Mouse (Mus musculus) embryonic facial prominence, embryonic 13.5 days (tissue): ENCODE measurements around the gene Rnaseh2a. TPM values are rescaled to one million over a fixed set of nuclear protein-coding genes. Genes with fewer than 3 reads are reported as not detected.
A peak's percentile ranks its signal among the peaks of the same experiment; 100 is the strongest.

Source experiments
- ATAC-seq: fragments of 200-750 bp; cut with Nextera tagmentation; 2 replicates; pipeline ENCODE4 v1.8.0; 2017; ENCODE audit warnings: low read depth; ENCODE audit not compliant: insufficient number of reproducible peaks, insufficient read depth, low FRiP score, low TSS enrichment
- H3K27ac ChIP-seq: fragments of 300-500 bp; sonication (generic); 2 replicates; pipeline ENCODE4 v1.5.1; 2015; ENCODE audit warnings: moderate library complexity, mild to moderate bottlenecking, inconsistent platforms
- H3K27me3 ChIP-seq: fragments of 300-500 bp; sonication (generic); 2 replicates; pipeline ENCODE4 v1.6.1; 2015; ENCODE audit warnings: mild to moderate bottlenecking, inconsistent platforms
- H3K36me3 ChIP-seq: fragments of 300-500 bp; sonication (generic); 2 replicates; pipeline ENCODE4 v1.6.1; 2015; ENCODE audit warnings: mild to moderate bottlenecking, inconsistent platforms
- H3K4me1 ChIP-seq: fragments of 300-500 bp; sonication (generic); 2 replicates; pipeline ENCODE4 v1.6.1; 2015; ENCODE audit warnings: inconsistent platforms
- H3K4me2 ChIP-seq: fragments of 300-500 bp; sonication (generic); 2 replicates; pipeline ENCODE4 v1.6.1; 2015; ENCODE audit warnings: moderate library complexity, mild to moderate bottlenecking, inconsistent platforms
- H3K4me3 ChIP-seq: fragments of 300-500 bp; sonication (generic); 2 replicates; pipeline ENCODE4 v1.5.1; 2015; ENCODE audit warnings: mild to moderate bottlenecking, inconsistent platforms
- H3K9ac ChIP-seq: fragments of 300-500 bp; sonication (generic); 2 replicates; pipeline ENCODE4 v1.6.1; 2015; ENCODE audit warnings: mild to moderate bottlenecking, inconsistent platforms
- H3K9me3 ChIP-seq: fragments of 300-500 bp; sonication (generic); 2 replicates; pipeline ENCODE4 v1.6.1; 2016; ENCODE audit warnings: inconsistent platforms
- WGBS: fragments of 180-500 bp; shearing (Covaris S2); methylation state at CpG from one replicate; pipeline ENCODE4 v1.1.7; 2015; ENCODE audit warnings: mixed read lengths; 5-methylcytosine and 5-hydroxymethylcytosine counted together
- polyA plus RNA-seq: library from polyadenylated mRNA; unstranded; fragments of >200 nt; fragmentation: Nextera tagmentation; extraction: Ambion mirVana; gene quantifications from 2 replicates; pipeline ENCODE4 v1.2.1, GENCODE M21; 2015

Gene Rnaseh2a
- 93.2 and 94.5 TPM in 2 replicates for polyA plus RNA-seq

DNA sequence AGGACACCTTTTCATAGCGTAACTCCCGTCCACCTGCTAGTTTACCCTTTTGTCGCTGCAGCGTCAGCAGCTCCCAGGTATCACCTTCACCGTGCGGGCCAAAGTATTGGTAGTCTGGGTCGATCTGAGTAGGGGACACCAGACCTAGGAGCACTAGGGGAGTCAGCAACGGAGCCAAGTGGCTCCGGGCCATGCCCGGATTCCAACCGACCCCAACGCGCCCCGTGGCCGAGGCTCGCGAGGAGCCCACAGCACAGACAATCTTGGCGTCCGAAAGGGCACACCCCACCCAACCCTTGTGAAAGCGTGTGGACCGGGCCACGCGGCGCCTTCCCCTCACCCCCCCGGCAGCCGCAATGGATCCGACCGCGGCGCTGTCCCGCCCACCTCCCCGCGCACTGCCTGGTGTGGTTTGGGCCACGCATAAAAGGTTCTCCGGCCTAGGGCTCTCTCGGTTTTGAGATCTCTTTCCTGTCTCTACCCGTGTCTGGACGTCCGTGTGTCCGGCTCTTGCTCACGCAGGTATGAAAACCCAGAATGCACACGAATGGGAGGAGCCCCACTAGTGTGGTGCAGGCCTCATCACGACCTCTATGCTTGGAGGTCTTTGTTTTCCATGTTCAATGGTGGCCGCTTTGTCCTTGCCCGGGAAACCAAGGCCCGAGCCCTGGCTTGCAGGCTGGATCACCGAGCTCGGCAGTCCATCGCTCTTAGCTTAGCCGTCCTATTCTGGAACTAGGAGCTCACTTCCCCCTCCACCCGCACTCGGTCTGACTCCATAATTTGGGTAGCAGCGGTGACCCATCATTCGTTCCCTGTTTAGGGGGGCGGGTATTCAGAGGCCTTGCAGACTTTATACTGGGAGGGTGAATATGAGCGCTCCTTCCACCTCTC is at the start of gene Rnaseh2a, which contains the start of the genes Gm49661 and Prdx2:
Rnaseh2a (minus strand) TSS at position 527 of the 894 bp plus-strand sequence.
Gm49661 (minus strand) TSS at position 193 of the 894 bp plus-strand sequence.
Prdx2 (plus strand) TSS at position 347 of the 894 bp plus-strand sequence.
- Histone ChIP-seq H3K4me1 (peaks cover 54% of the 10 kb centered on the region), H3K9ac (peak within 1 kb of the TSS; percentile 93), H3K4me3 (peak within 1 kb of the TSS; percentile 79), H3K27ac (peak within 1 kb of the TSS; percentile 87), H3K9me3 (no peaks in the 10 kb centered on the region), H3K4me2 (peak within 1 kb of the TSS; percentile 94), H3K27me3 (no peaks in the 10 kb centered on the region), H3K36me3 (peaks cover 38% of the 10 kb centered on the region)
- ATAC-seq, result peak; percentile 77
- WGBS, result under 1% methylated on average over 56 of the region's 56 CpGs

- no peak overlapping the region for H3K9ac ChIP-seq
- H3K4me3 ChIP-seq, result no peak overlapping the region
- H3K27me3 ChIP-seq, result peaks cover 27% of the 10 kb centered on the region
- H3K4me1 ChIP-seq, result peaks cover 5% of the 10 kb centered on the region; the same call in 1 of the 2 replicates
- ATAC-seq, result 0 out of 2 replicates have a peak, but pooled peaks have one; percentile 21
- WGBS, result 37% methylated on average over 5 of the region's 5 CpGs
- H3K4me2 ChIP-seq, result no peak overlapping the region
- H3K36me3 ChIP-seq, result peaks cover 54% of the 10 kb centered on the region
- 0 out of 2 replicates have a peak overlapping the region, but pooled peaks have one; percentile 22 for H3K27ac ChIP-seq
- H3K9me3 ChIP-seq, result no peaks in the 10 kb centered on the region
Observed at GRCm38 (mm10) chr8:85017209-85017608, 47.6 kb upstream of the Rnaseh2a start.

- no peak for ATAC-seq
- H3K9me3 ChIP-seq, result no peaks in the 10 kb centered on the region
- H3K9ac ChIP-seq, result no peak overlapping the region
- no peak overlapping the region for H3K4me2 ChIP-seq
- WGBS, result 61% methylated on average over 10 of the region's 10 CpGs
- H3K4me1 ChIP-seq, result peaks cover 5% of the 10 kb centered on the region; the same call in 1 of the 2 replicates
- H3K36me3 ChIP-seq, result peaks cover 49% of the 10 kb centered on the region
- 0 out of 2 replicates have a peak overlapping the region, but pooled peaks have one; percentile 1 for H3K27ac ChIP-seq
- H3K4me3 ChIP-seq, result no peak overlapping the region
- H3K27me3 ChIP-seq, result peaks cover 32% of the 10 kb centered on the region
Observed at GRCm38 (mm10) chr8:85016724-85017123, 47.2 kb upstream of the Rnaseh2a start.

DNA sequence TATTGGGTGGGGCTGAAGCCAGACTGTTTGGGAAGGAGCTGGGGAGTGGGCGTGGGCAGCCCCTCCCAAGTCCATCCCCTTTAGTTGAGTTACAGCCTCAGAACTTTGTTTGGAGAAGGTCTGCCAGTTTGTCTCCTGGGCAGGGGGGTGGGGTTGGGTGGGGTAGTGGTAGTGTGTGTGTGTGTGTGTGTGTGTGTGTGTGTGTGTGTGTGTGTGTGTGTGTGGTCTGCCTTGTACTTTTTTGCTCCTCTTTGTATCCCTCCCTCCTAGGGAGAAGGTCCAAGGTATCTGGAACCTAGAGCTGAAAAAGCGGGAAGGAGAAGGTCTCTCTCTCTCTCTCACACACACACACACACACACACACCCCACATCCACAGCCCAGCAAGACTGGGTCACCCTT is 44.9 kb upstream of the Rnaseh2a start, which contains the start of gene Best2:
Best2 (minus strand) TSS at position 101 of the 400 bp plus-strand sequence.
- H3K27ac ChIP-seq, result no peak within 1 kb of the TSS
- ATAC-seq, result no peak
- peak within 1 kb of the TSS; percentile 57; the same call in 1 of the 2 replicates for H3K9ac ChIP-seq
- H3K4me3 ChIP-seq, result peak within 1 kb of the TSS; percentile 36
- no peaks in the 10 kb centered on the region for H3K9me3 ChIP-seq
- peaks cover 47% of the 10 kb centered on the region for H3K27me3 ChIP-seq
- H3K4me1 ChIP-seq, result peaks cover 5% of the 10 kb centered on the region; the same call in 1 of the 2 replicates
- H3K36me3 ChIP-seq, result peaks cover 27% of the 10 kb centered on the region
- H3K4me2 ChIP-seq, result peak within 1 kb of the TSS; percentile 70
- WGBS, result 42% methylated on average over 2 of the region's 2 CpGs

GRCm38 (mm10) chr8:85013230-85013840 is 43.8 kb upstream of the Rnaseh2a start:
- peaks cover 16% of the 10 kb centered on the region for H3K36me3 ChIP-seq
- no peak for ATAC-seq
- WGBS, result 7% methylated on average over 26 of the region's 26 CpGs
- peaks cover 5% of the 10 kb centered on the region; the same call in 1 of the 2 replicates for H3K4me1 ChIP-seq
- H3K4me2 ChIP-seq, result peak overlapping the region; percentile 70
- H3K4me3 ChIP-seq, result peak overlapping the region; percentile 36
- H3K27ac ChIP-seq, result no peak overlapping the region
- H3K9me3 ChIP-seq, result no peaks in the 10 kb centered on the region
- peak overlapping the region; percentile 57; the same call in 1 of the 2 replicates for H3K9ac ChIP-seq
- H3K27me3 ChIP-seq, result peaks cover 58% of the 10 kb centered on the region

DNA sequence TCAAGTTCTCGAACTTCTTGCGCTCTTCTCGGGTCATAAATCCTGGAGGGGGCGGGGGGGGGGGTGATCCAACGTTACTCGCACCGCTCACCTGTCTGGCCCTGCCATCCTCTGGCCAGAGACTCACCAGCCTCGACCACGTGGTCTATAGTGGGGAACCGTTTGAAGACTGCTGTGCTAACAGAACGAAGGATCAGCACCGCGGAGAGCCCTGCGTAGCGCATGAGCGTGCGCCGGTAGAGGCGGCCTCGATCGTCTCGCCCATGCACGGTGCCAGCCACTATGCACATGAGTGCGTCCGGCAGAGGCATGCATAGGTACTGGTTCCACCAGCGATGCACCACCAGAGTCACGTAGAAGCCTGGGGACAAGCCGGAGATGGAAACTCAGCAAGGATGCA is 41.7 kb upstream of the Rnaseh2a start:
- Histone ChIP-seq H3K27ac (no peak overlapping the region), H3K27me3 (peaks cover 76% of the 10 kb centered on the region), H3K4me2 (no peak overlapping the region), H3K4me1 (peaks cover 8% of the 10 kb centered on the region; the same call in 1 of the 2 replicates), H3K9me3 (no peaks in the 10 kb centered on the region), H3K36me3 (no peaks in the 10 kb centered on the region), H3K9ac (no peak overlapping the region), H3K4me3 (no peak overlapping the region)
- ATAC-seq, result no peak
- 16% methylated on average over 28 of the region's 28 CpGs for WGBS

GRCm38 (mm10) chr8:85007686-85008085 is 38.1 kb upstream of the Rnaseh2a start:
- H3K4me3 ChIP-seq, result no peak overlapping the region
- no peak overlapping the region for H3K4me2 ChIP-seq
- peaks cover 3% of the 10 kb centered on the region; the same call in 1 of the 2 replicates for H3K36me3 ChIP-seq
- H3K27ac ChIP-seq, result no peak overlapping the region
- 0 out of 2 replicates have a peak, but pooled peaks cover 4% of the 10 kb centered on the region for H3K4me1 ChIP-seq
- peaks cover 54% of the 10 kb centered on the region for H3K27me3 ChIP-seq
- no peaks in the 10 kb centered on the region for H3K9me3 ChIP-seq
- 21% methylated on average over 25 of the region's 25 CpGs for WGBS
- no peak for ATAC-seq
- H3K9ac ChIP-seq, result no peak overlapping the region

DNA sequence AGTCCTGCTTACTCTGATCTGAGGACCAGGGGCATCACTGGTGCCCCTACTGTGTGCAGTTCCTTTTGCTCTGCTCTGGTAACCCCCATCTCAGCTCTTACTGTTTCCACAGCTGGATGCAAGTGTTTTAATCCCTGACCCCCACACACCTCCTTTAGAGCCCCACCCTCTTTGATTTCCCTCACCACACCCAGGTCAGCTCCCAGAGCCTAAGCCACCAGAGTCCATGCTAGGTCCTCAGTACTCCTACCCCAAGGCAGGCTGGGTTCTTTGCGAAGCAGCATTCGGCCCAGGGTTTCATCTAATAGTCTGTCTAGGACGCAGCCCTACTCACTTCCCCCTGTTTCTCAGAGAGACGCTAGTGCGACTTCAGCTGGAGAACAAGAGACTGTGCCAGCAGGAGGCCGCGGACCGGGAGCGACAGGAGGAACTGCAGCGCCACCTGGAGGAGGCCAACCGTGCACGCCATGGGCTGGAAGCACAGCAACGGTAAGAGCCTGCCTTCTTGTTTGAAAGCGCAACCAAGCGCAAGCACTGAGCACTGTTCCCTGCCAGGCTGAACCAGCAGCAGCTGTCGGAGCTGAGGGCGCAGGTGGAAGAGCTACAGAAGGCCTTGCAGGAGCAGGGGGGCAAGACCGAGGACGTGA is 28.2 kb upstream of the Rnaseh2a start:
- H3K9me3 ChIP-seq, result no peaks in the 10 kb centered on the region
- H3K27ac ChIP-seq, result no peak overlapping the region
- WGBS, result 4% methylated on average over 19 of the region's 19 CpGs
- peak overlapping the region; percentile 38 for H3K9ac ChIP-seq
- peaks cover 22% of the 10 kb centered on the region for H3K36me3 ChIP-seq
- H3K27me3 ChIP-seq, result peaks cover 23% of the 10 kb centered on the region
- H3K4me3 ChIP-seq, result peak overlapping the region; percentile 4; the same call in 1 of the 2 replicates
- ATAC-seq, result no peak; the same call in 1 of the 2 replicates
- H3K4me1 ChIP-seq, result peaks cover 4% of the 10 kb centered on the region; the same call in 1 of the 2 replicates
- peak overlapping the region; percentile 45 for H3K4me2 ChIP-seq

DNA sequence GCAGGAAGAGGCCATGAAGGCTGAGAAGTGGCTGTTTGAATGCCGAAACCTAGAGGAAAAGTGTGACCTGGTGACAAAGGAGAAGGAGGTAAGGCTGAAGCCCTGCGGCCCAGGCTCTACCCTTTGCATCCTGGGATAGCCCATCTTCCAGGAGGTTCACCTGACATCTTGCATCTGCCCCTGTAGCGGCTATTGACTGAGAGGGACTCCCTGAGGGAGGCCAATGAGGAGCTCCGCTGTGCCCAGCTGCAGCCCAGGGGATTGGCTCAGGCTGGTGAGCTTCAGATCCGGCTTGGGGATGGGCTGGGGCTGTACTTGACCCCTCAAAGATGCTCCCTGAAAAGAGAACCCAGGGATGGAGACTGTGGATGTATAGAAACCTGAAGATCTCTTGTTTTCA is 27.4 kb upstream of the Rnaseh2a start:
- peaks cover 23% of the 10 kb centered on the region for H3K27me3 ChIP-seq
- peaks cover 4% of the 10 kb centered on the region; the same call in 1 of the 2 replicates for H3K4me1 ChIP-seq
- H3K27ac ChIP-seq, result no peak overlapping the region
- no peak overlapping the region for H3K4me2 ChIP-seq
- ATAC-seq, result no peak
- no peak overlapping the region for H3K9ac ChIP-seq
- no peak overlapping the region for H3K4me3 ChIP-seq
- H3K9me3 ChIP-seq, result no peaks in the 10 kb centered on the region
- peaks cover 19% of the 10 kb centered on the region; the same call in 1 of the 2 replicates for H3K36me3 ChIP-seq
- 76% methylated on average over 5 of the region's 5 CpGs for whole genome bisulfite sequencing

- Histone ChIP-seq H3K9me3 (no peaks in the 10 kb centered on the region), H3K27me3 (peaks cover 23% of the 10 kb centered on the region), H3K4me2 (peak overlapping the region; percentile 22; the same call in 1 of the 2 replicates), H3K4me1 (peaks cover 12% of the 10 kb centered on the region), H3K4me3 (0 out of 2 replicates have a peak overlapping the region, but pooled peaks have one; percentile 2), H3K27ac (no peak overlapping the region), H3K9ac (peak overlapping the region; percentile 40; the same call in 1 of the 2 replicates), H3K36me3 (peaks cover 14% of the 10 kb centered on the region; the same call in 1 of the 2 replicates)
- 25% methylated on average over 25 of the region's 25 CpGs for WGBS
- ATAC-seq, result no peak
Observed at GRCm38 (mm10) chr8:84995680-84996079, 26.1 kb upstream of the Rnaseh2a start.
